Mouse (Mus musculus) lung, adult 10 weeks (tissue): ENCODE data around the gene Gm12887. TPM values are rescaled to one million over a fixed set of nuclear protein-coding genes. Genes with fewer than 3 reads are reported as not detected.

Source experiments
- polyA plus RNA-seq: library from polyadenylated mRNA; stranded (reverse); fragments of 350-450 nt; fragmentation: Illumina TruSeq; extraction: RNeasy Lipid Tissue Mini Kit (QIAGEN cat#74804); gene quantifications from one replicate; pipeline ENCODE4 v1.2.3, GENCODE M21; 2014; ENCODE audit warnings: low read depth, low replicate concordance; ENCODE audit not compliant: insufficient read depth

Gene Gm12887
- polyA plus RNA-seq = not detected

GRCm38 (mm10) chr4:121622003-121622402 lies at the start of gene Gm12887:
TSS of gene Gm12887 (minus strand) at chr4:121622103.

Other genes with a start within 250 kb of the Gm12887 start
- not detected for gene Gm12886, start 199.0 kb downstream of the Gm12887 start, polyA plus RNA-seq